Mouse (Mus musculus): ENCODE measurements around the gene Etl4.

Gene Etl4

GRCm38 (mm10) chr2:20583032-20583431, 673.5 kb downstream of the Etl4 start:
- DNase-seq = no peak

- DNase-seq = no peak
These were observed 674.1 kb downstream of the Etl4 start for GRCm38 (mm10) chr2:20583562-20584153.

- DNase-seq = no peak
These were observed 678.3 kb downstream of the Etl4 start for GRCm38 (mm10) chr2:20587913-20588312.

- DNase-seq = no peak
These were observed 679.1 kb downstream of the Etl4 start for GRCm38 (mm10) chr2:20588631-20589030.

GRCm38 (mm10) chr2:20594129-20594528, 684.5 kb downstream of the Etl4 start:
- no peak for DNase-seq

GRCm38 (mm10) chr2:20595000-20595399, 685.4 kb downstream of the Etl4 start:
- no peak for DNase-seq

- DNase-seq = no peak
These were observed 687.0 kb downstream of the Etl4 start for GRCm38 (mm10) chr2:20596558-20596957.

GRCm38 (mm10) chr2:20597193-20597592, 687.6 kb downstream of the Etl4 start:
- DNase-seq = no peak

GRCm38 (mm10) chr2:20602656-20603055, 693.1 kb downstream of the Etl4 start:
- no peak for DNase-seq

- no peak for DNase-seq
These were observed 694.0 kb downstream of the Etl4 start for GRCm38 (mm10) chr2:20603536-20603935.

GRCm38 (mm10) chr2:20603991-20604390, 694.4 kb downstream of the Etl4 start:
- DNase-seq = no peak

GRCm38 (mm10) chr2:20609203-20609602, 699.6 kb downstream of the Etl4 start:
- no peak for DNase-seq

- DNase-seq = peak; percentile 78 to 80
These were observed 706.4 kb downstream of the Etl4 start for GRCm38 (mm10) chr2:20615948-20616347.

GRCm38 (mm10) chr2:20618396-20618795, 708.8 kb downstream of the Etl4 start:
- DNase-seq = no peak

- no peak for DNase-seq
These were observed 710.3 kb downstream of the Etl4 start for GRCm38 (mm10) chr2:20619881-20620280.

GRCm38 (mm10) chr2:20629156-20629712, 719.7 kb downstream of the Etl4 start:
- DNase-seq = no peak

GRCm38 (mm10) chr2:20638604-20639003, 729.0 kb downstream of the Etl4 start:
- no peak for DNase-seq

GRCm38 (mm10) chr2:20639721-20640120, 730.1 kb downstream of the Etl4 start:
- no peak for DNase-seq

GRCm38 (mm10) chr2:20642818-20643217, 733.2 kb downstream of the Etl4 start:
- DNase-seq = no peak

GRCm38 (mm10) chr2:20649817-20650216, 740.2 kb downstream of the Etl4 start:
- peak; percentile 41 to 59 for DNase-seq

- DNase-seq = no peak
These were observed 743.5 kb downstream of the Etl4 start for GRCm38 (mm10) chr2:20653116-20653515.

GRCm38 (mm10) chr2:20654058-20654457, 744.5 kb downstream of the Etl4 start:
- DNase-seq = no peak

- DNase-seq = no peak
These were observed 745.2 kb downstream of the Etl4 start for GRCm38 (mm10) chr2:20654598-20655340.

- DNase-seq = no peak
These were observed 745.7 kb downstream of the Etl4 start for GRCm38 (mm10) chr2:20655341-20655612.

GRCm38 (mm10) chr2:20657856-20658255, 748.3 kb downstream of the Etl4 start:
- peak in 1 of 2 experiments; percentile 20 for DNase-seq
